Mouse (Mus musculus): ENCODE results near the gene Tmbim1. TPM values are rescaled to one million over a fixed set of nuclear protein-coding genes. Genes with fewer than 3 reads are reported as not detected.
A peak's percentile ranks its signal among the peaks of the same experiment; 100 is the strongest.

The Tmbim1 gene
- total and polyA plus RNA-seq, 3 experiments: 41.3 to 148 (median 48.1) TPM

DNA sequence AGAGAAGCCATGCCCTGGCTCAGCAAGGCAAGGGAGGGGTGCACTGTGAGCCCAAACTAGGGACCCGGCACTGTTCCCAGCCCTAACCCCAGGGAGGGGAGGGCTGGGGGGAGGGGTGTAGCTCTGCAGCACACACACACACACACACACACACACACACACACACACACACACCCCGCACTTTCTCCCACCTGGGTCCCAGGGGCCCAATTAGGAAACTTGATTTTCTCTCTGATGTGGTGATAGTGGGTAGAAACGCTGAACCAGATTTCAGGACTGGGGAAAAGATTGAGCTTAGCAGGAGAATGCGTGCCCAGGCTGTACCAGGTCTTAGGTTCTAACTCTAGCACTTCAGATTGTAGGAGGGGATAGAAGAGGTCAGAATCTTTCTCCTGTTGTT lies 33.2 kb upstream of the Tmbim1 start:
- TF ChIP-seq CTCF (IDR thresholded peaks at IDR 0.05) (no peak), POLR2A (IDR thresholded peaks at IDR 0.05; ENCODE audit: insufficient read depth, low read depth, low read length) (no peak), EP300 (IDR thresholded peaks at IDR 0.05; ENCODE audit: insufficient read depth, low read depth, low read length) (no peak)
- intact Hi-C loops (cut with DNase I): no loop called here
- H3K27ac ChIP-seq: no peak overlapping the region
- no peak overlapping the region for H3K4me3 ChIP-seq
- 57% methylated on average over 4 of the region's 4 CpGs for WGBS
- 0 out of 2 replicates have a peak, but pooled peaks cover 1% of the 10 kb centered on the region for H3K79me2 ChIP-seq (replicated peaks; ENCODE audit: control insufficient read depth, insufficient read depth, low read length)
- peaks cover 41% of the 10 kb centered on the region for H3K4me1 ChIP-seq (ENCODE audit: control insufficient read depth, insufficient read depth, low read length)
- no peak overlapping the region for H3K9ac ChIP-seq (ENCODE audit: low read depth, low read length)
- peaks cover 12% of the 10 kb centered on the region for H3K36me3 ChIP-seq (ENCODE audit: control insufficient read depth, insufficient read depth, low read length)
- no peak for DNase-seq
- no peaks in the 10 kb centered on the region for H3K27me3 ChIP-seq (ENCODE audit: control insufficient read depth, insufficient read depth, low read length)

DNA sequence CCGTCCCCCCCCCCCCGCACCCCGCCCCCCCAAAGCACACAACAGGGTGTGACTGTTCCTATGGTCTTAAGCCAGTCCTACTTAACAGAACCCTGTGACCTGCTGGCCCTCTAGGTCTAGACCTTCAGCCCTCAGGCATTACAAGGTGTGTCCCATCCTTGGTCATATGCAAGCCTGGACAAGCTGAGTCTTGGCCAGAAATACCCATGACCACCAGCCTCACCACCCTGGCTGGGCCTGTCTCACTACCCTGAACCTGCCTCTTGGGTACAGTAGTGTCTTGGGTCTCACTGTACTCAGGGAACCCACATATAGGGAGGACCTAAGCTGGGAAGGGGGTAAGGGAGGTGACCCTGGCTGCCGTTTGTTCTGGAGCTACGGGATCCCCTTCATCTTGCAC lies 32.6 kb upstream of the Tmbim1 start:
- H3K27me3 ChIP-seq (ENCODE audit: control insufficient read depth, insufficient read depth, low read length): no peaks in the 10 kb centered on the region
- H3K4me1 ChIP-seq (ENCODE audit: control insufficient read depth, insufficient read depth, low read length): peaks cover 39% of the 10 kb centered on the region
- 54% methylated on average over 5 of the region's 5 CpGs for WGBS
- peaks cover 12% of the 10 kb centered on the region for H3K36me3 ChIP-seq (ENCODE audit: control insufficient read depth, insufficient read depth, low read length)
- no peak for DNase-seq
- H3K4me3 ChIP-seq: no peak overlapping the region
- no peak overlapping the region; the same call in 1 of the 2 replicates for H3K27ac ChIP-seq
- no peak overlapping the region for H3K9ac ChIP-seq (ENCODE audit: low read depth, low read length)
- intact Hi-C loops (cut with DNase I): no loop called here
- 0 out of 2 replicates have a peak, but pooled peaks cover 1% of the 10 kb centered on the region for H3K79me2 ChIP-seq (replicated peaks; ENCODE audit: control insufficient read depth, insufficient read depth, low read length)
- no peak for TF ChIP-seq EP300 (IDR thresholded peaks at IDR 0.05; ENCODE audit: insufficient read depth, low read depth, low read length)

DNA sequence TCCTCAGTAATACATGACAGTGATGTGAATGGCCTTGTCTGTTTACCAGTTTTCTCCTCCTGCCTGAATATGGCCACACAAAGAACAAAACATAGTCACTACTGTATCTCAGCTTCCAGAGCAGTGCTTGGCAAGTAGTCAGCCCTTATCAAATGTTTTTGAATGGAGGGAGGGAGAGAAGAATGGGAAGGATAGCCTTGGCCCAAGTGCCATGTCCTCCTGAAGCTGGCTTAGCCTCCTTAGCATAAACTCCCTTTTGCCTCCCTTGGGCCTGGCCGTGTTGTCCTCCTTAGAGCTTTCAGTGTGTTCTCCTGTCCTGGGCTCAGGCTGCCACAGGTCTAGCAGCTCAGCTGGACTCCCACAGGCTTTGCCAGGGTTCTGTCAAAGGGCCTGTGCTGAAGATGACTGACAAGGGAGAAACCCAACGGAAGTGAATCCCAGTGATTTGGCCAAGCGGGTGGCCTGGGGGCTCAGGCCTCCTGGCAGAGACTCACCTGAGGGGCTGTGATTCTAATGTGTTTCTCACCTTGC lies 31.9 kb upstream of the Tmbim1 start:
- H3K36me3 ChIP-seq (ENCODE audit: control insufficient read depth, insufficient read depth, low read length): peaks cover 12% of the 10 kb centered on the region
- TF ChIP-seq EP300 (IDR thresholded peaks at IDR 0.05; ENCODE audit: insufficient read depth, low read depth, low read length) (no peak), CTCF (IDR thresholded peaks at IDR 0.05) (no peak), POLR2A (IDR thresholded peaks at IDR 0.05; ENCODE audit: insufficient read depth, low read depth, low read length) (no peak)
- 0 out of 2 replicates have a peak, but pooled peaks cover 1% of the 10 kb centered on the region for H3K79me2 ChIP-seq (replicated peaks; ENCODE audit: control insufficient read depth, insufficient read depth, low read length)
- H3K4me1 ChIP-seq (ENCODE audit: control insufficient read depth, insufficient read depth, low read length): peaks cover 38% of the 10 kb centered on the region
- H3K27ac ChIP-seq: peak overlapping the region; percentile 91
- intact Hi-C loops (cut with DNase I): no loop called here
- no peaks in the 10 kb centered on the region for H3K27me3 ChIP-seq (ENCODE audit: control insufficient read depth, insufficient read depth, low read length)
- whole genome bisulfite sequencing: 59% methylated on average over 3 of the region's 3 CpGs
- H3K4me3 ChIP-seq: no peak overlapping the region
- no peak for DNase-seq
- H3K9ac ChIP-seq (ENCODE audit: low read depth, low read length): no peak overlapping the region

DNA sequence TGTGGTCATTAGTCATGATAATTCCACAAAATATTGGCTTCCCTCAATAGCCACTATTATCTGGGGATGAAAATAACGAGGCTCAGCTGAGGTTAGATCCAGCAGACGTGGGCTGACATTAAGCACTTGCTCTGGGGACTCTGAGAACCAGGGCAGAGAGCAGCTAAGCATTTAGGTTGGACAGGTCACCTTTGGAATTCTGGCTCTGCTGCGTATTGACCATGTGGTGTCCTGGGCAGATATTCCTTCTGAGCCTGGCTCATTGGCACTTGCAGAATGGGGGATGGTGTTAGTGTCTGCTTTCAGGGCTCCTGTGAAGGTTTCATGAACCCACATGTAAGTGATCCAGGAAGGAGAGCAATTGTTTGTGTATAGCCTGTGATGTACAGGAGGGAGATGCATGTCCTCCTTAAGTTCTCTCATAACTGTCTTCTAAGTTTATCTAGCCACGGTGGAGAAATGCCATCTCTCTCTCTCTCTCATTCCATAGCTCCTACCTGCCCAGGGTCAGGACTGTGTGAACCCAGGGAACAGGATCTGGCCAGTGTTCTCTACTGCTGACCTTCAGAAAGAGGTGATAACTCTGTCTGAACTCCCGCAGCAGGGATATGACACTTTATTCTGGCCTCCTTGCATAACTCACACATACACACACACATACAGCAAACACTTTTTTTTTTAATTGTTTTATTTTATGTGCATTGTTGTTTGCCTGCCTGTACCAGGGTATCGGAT lies 30.2 kb upstream of the Tmbim1 start:
- Histone ChIP-seq H3K4me1 (ENCODE audit: control insufficient read depth, insufficient read depth, low read length) (peaks cover 43% of the 10 kb centered on the region), H3K9ac (ENCODE audit: low read depth, low read length) (no peak overlapping the region), H3K27me3 (ENCODE audit: control insufficient read depth, insufficient read depth, low read length) (no peaks in the 10 kb centered on the region), H3K79me2 (replicated peaks; ENCODE audit: control insufficient read depth, insufficient read depth, low read length) (0 out of 2 replicates have a peak, but pooled peaks cover 1% of the 10 kb centered on the region), H3K27ac (peak overlapping the region; percentile 91), H3K4me3 (no peak overlapping the region), H3K36me3 (ENCODE audit: control insufficient read depth, insufficient read depth, low read length) (peaks cover 12% of the 10 kb centered on the region)
- 41% methylated on average over 6 of the region's 6 CpGs for WGBS
- intact Hi-C loops (cut with DNase I): no loop called here
- DNase-seq: peak in 1 of 2 experiments; percentile 50
- TF ChIP-seq CTCF (IDR thresholded peaks at IDR 0.05) (no peak), EP300 (IDR thresholded peaks at IDR 0.05; ENCODE audit: insufficient read depth, low read depth, low read length) (no peak; the same call in 1 of the 2 replicates), POLR2A (IDR thresholded peaks at IDR 0.05; ENCODE audit: insufficient read depth, low read depth, low read length) (0 out of 2 replicates have a peak, but pooled peaks have one; percentile 9)

DNA sequence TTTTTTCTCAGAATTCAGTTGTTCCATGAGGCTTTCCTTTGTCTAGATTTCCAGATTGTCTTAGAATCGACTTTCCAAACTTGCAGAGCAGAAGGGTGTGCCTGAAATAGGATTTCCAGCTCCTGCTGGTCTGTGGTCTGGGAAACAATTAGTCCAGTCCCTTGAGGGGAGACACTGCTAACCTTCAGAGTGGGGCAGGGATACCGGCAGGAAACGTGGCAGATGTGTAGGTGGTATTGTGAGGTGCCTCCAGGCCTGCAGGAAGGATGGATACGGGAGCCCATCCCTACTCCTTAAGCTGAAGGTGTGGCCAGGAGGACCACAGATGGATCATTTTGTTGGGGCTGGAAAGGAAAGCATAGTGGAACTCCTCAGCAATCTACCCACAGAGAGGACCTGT lies 29.6 kb upstream of the Tmbim1 start:
- Histone ChIP-seq H3K79me2 (replicated peaks; ENCODE audit: control insufficient read depth, insufficient read depth, low read length) (0 out of 2 replicates have a peak, but pooled peaks cover 1% of the 10 kb centered on the region), H3K27me3 (ENCODE audit: control insufficient read depth, insufficient read depth, low read length) (no peaks in the 10 kb centered on the region), H3K27ac (peak overlapping the region; percentile 91), H3K36me3 (ENCODE audit: control insufficient read depth, insufficient read depth, low read length) (peaks cover 12% of the 10 kb centered on the region), H3K4me1 (ENCODE audit: control insufficient read depth, insufficient read depth, low read length) (peaks cover 40% of the 10 kb centered on the region), H3K9ac (ENCODE audit: low read depth, low read length) (no peak overlapping the region), H3K4me3 (peak overlapping the region; percentile 48)
- TF ChIP-seq EP300 (IDR thresholded peaks at IDR 0.05; ENCODE audit: insufficient read depth, low read depth, low read length): peak; percentile 94
- no peak for TF ChIP-seq CTCF (IDR thresholded peaks at IDR 0.05)
- peak; percentile 42 for TF ChIP-seq POLR2A (IDR thresholded peaks at IDR 0.05; ENCODE audit: insufficient read depth, low read depth, low read length)
- DNase-seq: peak; percentile 57 to 61
- intact Hi-C loops (cut with DNase I): no loop called here
- WGBS: 39% methylated on average over 4 of the region's 4 CpGs

DNA sequence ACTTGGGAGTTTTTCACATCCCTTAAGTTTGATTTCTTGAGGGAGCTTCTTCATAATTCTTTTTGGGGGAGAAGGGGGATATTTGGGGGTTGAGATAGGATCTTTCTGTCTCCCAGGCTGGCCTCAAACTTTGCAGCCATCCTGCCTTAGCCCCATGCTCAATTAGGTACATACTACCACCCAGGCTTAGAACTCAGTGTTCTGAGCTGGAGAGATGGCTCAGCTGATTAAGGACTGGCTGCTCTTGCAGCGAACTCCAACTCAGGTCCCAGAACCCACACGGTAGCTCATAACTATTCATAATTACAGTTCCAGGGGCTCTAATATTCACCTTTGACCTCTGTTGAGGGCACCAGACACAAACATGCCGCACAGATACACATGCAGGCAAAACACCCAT lies 29.2 kb upstream of the Tmbim1 start:
- Histone ChIP-seq H3K27me3 (ENCODE audit: control insufficient read depth, insufficient read depth, low read length) (no peaks in the 10 kb centered on the region), H3K27ac (peak overlapping the region; percentile 91), H3K4me1 (ENCODE audit: control insufficient read depth, insufficient read depth, low read length) (peaks cover 39% of the 10 kb centered on the region), H3K4me3 (peak overlapping the region; percentile 48), H3K9ac (ENCODE audit: low read depth, low read length) (no peak overlapping the region), H3K79me2 (replicated peaks; ENCODE audit: control insufficient read depth, insufficient read depth, low read length) (0 out of 2 replicates have a peak, but pooled peaks cover 1% of the 10 kb centered on the region), H3K36me3 (ENCODE audit: control insufficient read depth, insufficient read depth, low read length) (peaks cover 12% of the 10 kb centered on the region)
- 64% methylated on average over 3 of the region's 3 CpGs for WGBS
- intact Hi-C loops (cut with DNase I): no loop called here
- TF ChIP-seq POLR2A (IDR thresholded peaks at IDR 0.05; ENCODE audit: insufficient read depth, low read depth, low read length) (no peak), EP300 (IDR thresholded peaks at IDR 0.05; ENCODE audit: insufficient read depth, low read depth, low read length) (0 out of 2 replicates have a peak, but pooled peaks have one; percentile 40)
- no peak for DNase-seq
